Mouse (Mus musculus) forebrain, embryonic 10.5 days (tissue): ENCODE measurements at regions not wholly inside any gene's neighbourhood (a gene's known extent, or its start where the extent isn't known, plus 50 kb on each side); places are given as distances from the start of the nearest gene placed in this dataset.

Experiments used
- DNase-seq: peaks from one replicate; pipeline ENCODE4 v3.0.0-alpha.2; 2017; ENCODE audit warnings: low spot score; ENCODE audit errors: extremely low spot score
- H3K27ac ChIP-seq: fragments of 300-500 bp; sonication (generic); 2 replicates; pipeline ENCODE4 v1.5.1; 2016; ENCODE audit warnings: mild to moderate bottlenecking
- H3K27me3 ChIP-seq: fragments of 300-500 bp; sonication (generic); 2 replicates; pipeline ENCODE4 v1.6.1; 2016; ENCODE audit warnings: mild to moderate bottlenecking; ENCODE audit not compliant: poor library complexity, severe bottlenecking
- H3K36me3 ChIP-seq: fragments of 300-500 bp; sonication (generic); replicated peaks from 2 replicates; pipeline ENCODE4 v1.6.1; 2016; ENCODE audit warnings: mild to moderate bottlenecking, moderate library complexity
- H3K4me1 ChIP-seq: fragments of 300-500 bp; sonication (generic); 2 replicates; pipeline ENCODE4 v1.6.1; 2016
- H3K4me3 ChIP-seq: fragments of 300-500 bp; sonication (generic); 2 replicates; pipeline ENCODE4 v1.5.1; 2016; ENCODE audit warnings: mild to moderate bottlenecking, moderate library complexity
- H3K9me3 ChIP-seq: fragments of 300-500 bp; sonication (generic); 2 replicates; pipeline ENCODE4 v1.6.1; 2016; ENCODE audit warnings: mild to moderate bottlenecking, moderate library complexity
- WGBS: fragments of 180-500 bp; shearing (Covaris S2); methylation state at CpG from one replicate; pipeline ENCODE4 v1.1.7; 2016; 5-methylcytosine and 5-hydroxymethylcytosine counted together

DNA sequence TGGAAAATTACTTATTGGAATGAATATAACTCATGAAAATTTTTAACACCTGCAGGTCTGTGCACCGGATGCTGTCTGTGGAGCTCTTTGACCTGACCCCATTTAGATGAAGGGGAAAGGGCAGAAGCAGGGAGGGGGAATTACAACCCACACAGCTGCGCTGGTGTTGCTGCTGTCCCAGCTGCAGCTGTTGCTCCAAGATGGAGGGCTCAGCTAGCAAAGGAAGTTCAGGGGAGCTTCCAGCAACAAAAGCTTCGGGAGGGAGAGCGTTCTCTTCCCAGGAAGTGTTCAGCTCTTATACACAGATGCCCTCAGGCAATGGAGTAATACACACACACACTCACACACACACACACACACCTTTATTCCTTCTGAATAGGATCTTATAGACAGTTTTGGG lies 219.6 kb downstream of the Car2 start:
- Histone ChIP-seq H3K4me3 (no peak overlapping the region), H3K27me3 (peaks cover 12% of the 10 kb centered on the region), H3K27ac (no peak overlapping the region), H3K9me3 (no peaks in the 10 kb centered on the region), H3K36me3 (no peaks in the 10 kb centered on the region), H3K4me1 (peaks cover 6% of the 10 kb centered on the region)
- no peak for DNase-seq
- 48% methylated on average over 4 of the region's 4 CpGs for WGBS

DNA sequence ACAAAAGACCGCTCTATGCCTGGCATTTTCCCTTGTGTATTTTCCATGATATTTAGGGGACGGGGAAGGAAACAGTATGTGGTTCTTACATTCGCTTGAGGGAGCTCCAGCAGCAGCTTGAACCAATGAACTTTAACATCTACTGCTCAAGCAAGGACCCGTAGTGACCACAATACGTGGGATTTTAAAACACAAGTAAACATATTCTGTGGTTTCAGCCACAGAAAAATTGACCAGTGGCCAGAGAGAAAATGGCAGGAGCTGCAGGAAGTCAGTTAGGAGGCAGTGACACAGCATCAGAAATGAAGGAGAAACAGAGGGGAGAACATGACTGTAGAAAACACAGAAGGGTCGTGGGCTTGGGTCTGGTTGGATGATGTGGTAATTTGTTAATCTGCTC lies 220.2 kb downstream of the Car2 start:
- Histone ChIP-seq H3K36me3 (no peaks in the 10 kb centered on the region), H3K4me1 (peaks cover 6% of the 10 kb centered on the region), H3K27ac (no peak overlapping the region), H3K4me3 (no peak overlapping the region), H3K27me3 (peaks cover 19% of the 10 kb centered on the region), H3K9me3 (no peaks in the 10 kb centered on the region)
- 89% methylated on average over 6 of the region's 6 CpGs for WGBS
- DNase-seq: no peak

DNA sequence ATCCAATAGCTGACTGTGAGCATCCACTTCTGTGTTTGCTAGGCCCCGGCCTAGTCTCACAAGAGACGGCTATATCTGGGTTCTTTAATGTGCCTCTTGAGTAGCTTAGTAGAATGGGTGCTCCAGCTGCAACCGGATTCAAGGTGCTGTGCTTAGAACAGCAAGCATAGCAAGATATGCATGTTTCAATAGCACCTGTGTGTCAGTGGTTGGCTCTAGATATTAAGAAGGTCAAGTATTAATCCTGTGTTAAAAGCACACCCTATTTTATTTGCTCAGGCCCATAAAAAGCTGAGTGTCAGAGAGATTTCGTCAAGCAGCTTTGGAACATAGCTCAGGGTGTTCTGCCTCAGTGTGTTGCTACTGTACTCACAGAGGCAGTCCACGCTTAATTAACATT lies 221.2 kb downstream of the Car2 start:
- Histone ChIP-seq H3K9me3 (no peaks in the 10 kb centered on the region), H3K4me3 (no peak overlapping the region), H3K4me1 (peaks cover 10% of the 10 kb centered on the region), H3K27me3 (peaks cover 23% of the 10 kb centered on the region), H3K36me3 (no peaks in the 10 kb centered on the region), H3K27ac (no peak overlapping the region)
- no peak for DNase-seq
- WGBS: 92% methylated on average over 5 of the region's 5 CpGs

DNA sequence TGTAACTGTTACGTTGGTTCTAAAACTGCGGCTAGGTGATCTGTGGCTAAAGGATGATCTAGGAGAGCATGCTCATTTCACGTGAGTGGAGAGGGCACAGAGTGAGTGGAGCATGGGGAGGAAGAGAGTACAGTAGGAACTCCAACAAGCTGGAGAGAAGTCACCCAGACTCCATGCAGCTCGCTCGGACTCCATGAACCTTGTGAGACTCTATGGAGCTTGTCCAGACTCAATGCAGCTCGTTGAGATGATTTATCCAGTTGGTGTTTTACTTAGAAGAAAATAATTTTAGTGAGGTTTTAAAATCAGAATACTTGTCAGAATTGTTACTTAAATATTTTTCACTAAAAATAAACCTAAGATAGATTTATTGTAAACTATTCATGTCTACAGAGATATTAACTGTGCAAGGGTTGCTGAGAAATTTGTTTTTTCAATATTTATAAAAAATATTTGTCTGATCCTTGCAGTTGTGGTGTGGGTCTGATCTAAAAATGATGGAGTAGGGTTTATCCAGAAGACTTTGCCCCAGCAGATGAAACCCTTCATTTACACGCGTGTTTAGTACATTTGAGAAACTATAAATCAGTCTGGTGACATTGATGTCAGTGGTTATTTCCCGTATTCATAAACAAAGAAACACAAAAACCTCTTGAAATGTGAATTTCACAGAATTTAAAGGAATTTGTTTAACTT lies 222.3 kb downstream of the Car2 start:
- no peak overlapping the region for H3K27ac ChIP-seq
- 92% methylated on average over 9 of the region's 9 CpGs for WGBS
- DNase-seq: no peak
- peaks cover 23% of the 10 kb centered on the region for H3K27me3 ChIP-seq
- no peaks in the 10 kb centered on the region for H3K36me3 ChIP-seq
- H3K4me3 ChIP-seq: no peak overlapping the region
- peaks cover 21% of the 10 kb centered on the region for H3K4me1 ChIP-seq
- H3K9me3 ChIP-seq: no peaks in the 10 kb centered on the region

DNA sequence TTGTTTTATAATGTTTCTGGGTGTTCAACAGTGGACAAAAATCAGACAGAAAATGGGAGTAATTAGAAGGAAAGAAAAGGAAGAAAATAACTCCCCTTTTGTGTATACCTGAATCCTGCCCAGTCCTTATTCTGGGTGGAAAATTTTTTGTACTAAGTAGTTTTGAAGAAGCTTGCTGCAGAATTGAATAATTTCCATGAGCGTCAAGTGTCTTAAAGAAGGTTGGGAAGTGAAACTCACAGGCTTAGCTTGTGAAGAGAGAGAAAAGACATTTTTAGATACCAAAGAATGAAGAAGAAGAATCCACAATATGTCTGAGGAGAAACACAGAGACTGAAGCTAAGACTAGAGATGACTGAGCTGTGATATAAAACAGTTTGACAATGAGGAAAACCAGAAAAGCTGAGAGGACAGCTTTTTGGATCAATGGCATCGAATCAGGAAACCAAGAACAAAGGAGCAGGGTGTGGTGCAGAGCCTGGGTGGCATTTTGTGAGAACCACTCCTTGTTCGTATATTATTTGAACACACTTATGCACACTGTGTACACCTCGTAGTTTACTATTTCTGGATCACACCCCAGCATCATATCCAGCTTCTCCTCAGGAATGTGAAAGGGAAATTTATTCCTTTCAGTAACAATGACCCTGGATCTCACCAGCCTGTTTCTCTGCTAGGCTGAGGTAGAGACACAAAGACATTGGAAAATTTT lies 221.9 kb downstream of the Gm9733 start:
- H3K9me3 ChIP-seq: no peaks in the 10 kb centered on the region
- H3K4me3 ChIP-seq: no peak overlapping the region
- DNase-seq: no peak
- peaks cover 23% of the 10 kb centered on the region for H3K27me3 ChIP-seq
- H3K27ac ChIP-seq: no peak overlapping the region
- no peaks in the 10 kb centered on the region for H3K36me3 ChIP-seq
- WGBS: 85% methylated on average over 4 of the region's 4 CpGs
- peaks cover 31% of the 10 kb centered on the region for H3K4me1 ChIP-seq

DNA sequence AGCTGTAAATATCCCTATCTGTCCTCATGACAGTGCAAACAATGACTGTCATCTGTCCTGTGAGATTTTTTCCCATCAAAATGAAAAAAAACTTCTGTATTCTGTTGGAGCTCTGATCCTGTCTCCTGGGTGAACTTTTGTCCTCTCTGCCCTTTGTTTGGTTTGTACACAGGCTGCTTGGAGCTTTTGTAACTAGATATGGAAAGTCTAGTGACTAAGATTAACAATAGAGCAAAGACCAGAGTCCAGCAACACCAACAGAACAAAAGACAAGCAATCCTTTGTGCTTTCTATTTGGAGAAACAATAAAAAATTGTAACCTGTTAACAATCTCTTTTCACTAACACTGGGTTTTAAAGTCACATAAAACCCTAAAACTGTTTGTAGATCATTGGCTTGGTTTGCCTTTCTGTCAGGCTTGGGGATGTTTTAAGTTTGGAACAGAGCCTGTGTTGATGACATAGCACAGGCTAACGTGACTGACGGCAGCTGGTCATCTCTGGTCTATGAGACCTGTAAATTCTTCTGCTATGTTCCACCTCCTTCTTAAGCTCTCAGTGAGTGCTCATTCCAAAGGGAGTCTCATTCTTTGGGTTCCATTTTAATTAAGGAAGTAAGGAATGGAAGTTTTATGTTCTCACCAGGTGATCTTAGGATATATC lies 219.8 kb downstream of the Gm9733 start:
- WGBS: 18% methylated on average over 2 of the region's 2 CpGs
- no peak overlapping the region for H3K4me3 ChIP-seq
- DNase-seq: no peak
- peaks cover 25% of the 10 kb centered on the region for H3K4me1 ChIP-seq
- H3K27me3 ChIP-seq: peaks cover 23% of the 10 kb centered on the region
- no peaks in the 10 kb centered on the region for H3K36me3 ChIP-seq
- H3K27ac ChIP-seq: no peak overlapping the region
- no peaks in the 10 kb centered on the region for H3K9me3 ChIP-seq

DNA sequence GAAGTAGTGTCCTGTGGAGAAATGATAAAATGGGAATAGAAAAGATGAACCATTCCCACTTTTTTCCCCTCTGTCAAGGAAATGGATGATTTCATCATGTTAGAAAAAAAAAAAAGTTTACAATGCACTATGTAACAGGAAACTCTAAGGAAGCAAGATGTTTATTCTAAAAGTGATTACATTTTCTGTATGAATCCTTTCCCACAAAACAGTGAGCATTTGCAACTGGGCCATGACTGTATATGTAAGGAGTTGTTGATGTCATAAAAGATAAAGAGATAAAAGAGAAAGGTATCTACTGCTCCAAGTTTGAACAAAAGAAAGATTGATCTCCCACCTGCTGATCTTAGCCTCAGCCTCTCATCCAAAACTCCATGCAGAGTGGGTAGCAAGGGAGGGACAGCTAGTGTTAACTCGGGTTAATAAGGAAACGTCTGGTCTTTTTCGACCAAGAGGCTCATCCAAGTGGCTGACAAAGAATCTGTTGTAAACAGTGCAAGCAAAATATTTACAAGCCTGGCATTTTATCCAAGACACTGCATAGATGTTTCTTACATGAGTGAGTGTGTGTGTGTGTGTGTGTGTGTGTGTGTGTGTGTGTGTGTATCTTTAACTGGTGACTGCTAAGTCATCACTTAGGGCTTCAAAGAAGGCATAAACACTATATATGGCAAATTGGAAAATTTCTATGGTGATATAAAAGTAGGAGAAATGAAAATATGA lies 213.3 kb downstream of the Gm9733 start:
- DNase-seq: no peak
- H3K4me1 ChIP-seq: peaks cover 9% of the 10 kb centered on the region
- H3K27ac ChIP-seq: no peak overlapping the region
- whole genome bisulfite sequencing: 43% methylated on average over 3 of the region's 3 CpGs
- no peak overlapping the region for H3K4me3 ChIP-seq
- no peaks in the 10 kb centered on the region for H3K9me3 ChIP-seq
- no peaks in the 10 kb centered on the region for H3K27me3 ChIP-seq
- H3K36me3 ChIP-seq: no peaks in the 10 kb centered on the region

DNA sequence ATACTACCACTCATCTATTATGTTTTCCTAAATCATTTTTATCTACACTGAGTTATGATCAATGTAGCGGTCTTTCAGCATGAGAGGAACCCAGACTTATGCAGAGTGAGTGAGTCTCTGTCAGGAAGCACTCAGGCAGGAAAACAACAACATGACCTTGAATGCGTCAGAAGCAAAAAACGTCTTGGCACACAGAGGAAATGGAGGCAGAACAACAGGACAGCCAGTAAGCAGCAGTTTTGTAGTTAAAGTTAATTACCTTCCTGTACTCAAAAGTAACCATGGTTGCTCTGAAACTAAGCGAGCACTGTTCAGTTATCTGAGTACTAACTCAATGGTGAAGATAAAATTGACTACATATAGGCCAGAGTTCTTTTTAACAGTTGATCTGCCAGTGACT lies 205.4 kb downstream of the Gm9733 start:
- 81% methylated on average over 4 of the region's 4 CpGs for WGBS
- no peak overlapping the region for H3K4me3 ChIP-seq
- no peak for DNase-seq

DNA sequence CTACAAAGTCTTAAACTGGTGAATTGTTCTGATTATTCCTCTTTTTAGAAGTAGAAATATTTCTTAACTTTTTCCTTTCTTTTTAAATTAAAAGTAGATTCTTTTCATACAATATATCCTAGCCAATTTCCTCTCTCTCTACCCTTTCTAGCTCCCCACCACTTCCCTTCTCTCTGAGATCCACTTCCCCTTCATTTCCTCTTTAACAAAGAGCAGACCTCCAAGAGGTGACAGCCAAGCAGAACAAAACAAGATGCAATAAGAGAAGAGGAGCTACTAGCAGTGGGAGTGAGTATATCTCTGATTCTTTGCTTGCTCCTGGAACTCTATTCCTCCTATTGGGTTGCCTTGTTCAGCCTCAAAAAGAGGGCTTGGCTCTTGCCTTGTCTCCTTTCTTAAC lies 203.7 kb downstream of the Gm9733 start:
- Histone ChIP-seq H3K27ac (no peak overlapping the region), H3K36me3 (no peaks in the 10 kb centered on the region), H3K9me3 (no peaks in the 10 kb centered on the region), H3K4me3 (no peak overlapping the region), H3K27me3 (no peaks in the 10 kb centered on the region), H3K4me1 (no peaks in the 10 kb centered on the region)
- no peak for DNase-seq

More for the DNA sequence above, 205.4 kb downstream of the Gm9733 start:
- no peaks in the 10 kb centered on the region for H3K27me3 ChIP-seq
- H3K4me1 ChIP-seq: no peaks in the 10 kb centered on the region
- no peaks in the 10 kb centered on the region for H3K36me3 ChIP-seq
- no peak overlapping the region for H3K27ac ChIP-seq
- no peaks in the 10 kb centered on the region for H3K9me3 ChIP-seq

DNA sequence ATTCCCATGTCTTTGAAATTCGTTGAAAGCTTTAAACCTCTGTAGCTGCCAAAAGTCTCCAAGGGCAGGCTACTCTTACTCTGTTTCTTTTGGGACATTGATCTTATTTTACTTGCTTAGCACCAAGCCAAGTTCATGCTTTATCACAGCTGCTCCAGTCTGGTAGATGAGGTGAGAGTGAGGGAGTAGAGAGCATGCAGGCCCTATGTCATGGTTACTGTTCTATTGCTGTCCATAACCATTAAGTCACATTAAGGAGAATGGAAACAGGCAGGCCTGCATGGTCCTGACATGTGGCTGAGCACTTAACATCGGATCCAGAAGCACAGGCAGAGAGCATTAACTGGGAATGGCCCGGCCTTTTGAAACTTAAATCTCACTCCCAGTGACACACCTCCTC lies 203.1 kb downstream of the Gm9733 start:
- H3K4me3 ChIP-seq: no peak overlapping the region
- no peak for DNase-seq
- no peaks in the 10 kb centered on the region for H3K9me3 ChIP-seq
- WGBS: 85% methylated on average over 3 of the region's 3 CpGs
- no peaks in the 10 kb centered on the region for H3K4me1 ChIP-seq
- H3K27ac ChIP-seq: no peak overlapping the region
- H3K27me3 ChIP-seq: no peaks in the 10 kb centered on the region
- H3K36me3 ChIP-seq: no peaks in the 10 kb centered on the region

DNA sequence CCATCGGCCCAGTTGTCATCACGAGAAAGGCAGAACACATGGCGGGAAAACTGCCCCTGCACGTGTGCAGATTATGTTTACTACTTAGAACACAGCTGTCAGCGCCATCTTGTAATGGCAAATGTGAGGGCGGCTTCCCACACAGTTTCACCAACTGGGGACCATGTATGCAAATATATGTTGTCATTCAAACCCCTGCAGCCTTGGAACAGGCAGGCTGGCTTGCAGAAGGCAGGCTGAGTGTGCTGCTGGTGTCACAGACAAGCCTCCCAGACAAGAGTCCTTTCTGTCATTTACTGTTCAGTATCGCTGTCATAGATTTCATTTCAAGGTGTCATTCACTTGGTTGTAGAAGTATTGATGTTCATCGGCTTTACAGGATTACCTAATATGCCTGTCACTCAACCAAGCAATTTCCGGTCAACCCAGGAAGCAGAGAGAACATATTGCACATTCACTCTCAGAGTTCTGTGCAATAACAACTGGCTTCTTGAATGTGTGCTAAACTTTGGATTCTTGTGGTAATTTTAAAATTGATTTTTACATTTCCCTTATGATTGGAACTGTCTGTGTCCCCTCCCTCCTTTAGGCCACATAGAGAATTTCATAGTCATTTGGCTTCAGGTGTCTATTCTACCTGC lies 202.3 kb downstream of the Gm9733 start:
- Histone ChIP-seq H3K27ac (no peak overlapping the region), H3K4me1 (no peaks in the 10 kb centered on the region), H3K9me3 (no peaks in the 10 kb centered on the region), H3K4me3 (no peak overlapping the region), H3K36me3 (no peaks in the 10 kb centered on the region), H3K27me3 (no peaks in the 10 kb centered on the region)
- no peak for DNase-seq
- WGBS: 94% methylated on average over 9 of the region's 9 CpGs

DNA sequence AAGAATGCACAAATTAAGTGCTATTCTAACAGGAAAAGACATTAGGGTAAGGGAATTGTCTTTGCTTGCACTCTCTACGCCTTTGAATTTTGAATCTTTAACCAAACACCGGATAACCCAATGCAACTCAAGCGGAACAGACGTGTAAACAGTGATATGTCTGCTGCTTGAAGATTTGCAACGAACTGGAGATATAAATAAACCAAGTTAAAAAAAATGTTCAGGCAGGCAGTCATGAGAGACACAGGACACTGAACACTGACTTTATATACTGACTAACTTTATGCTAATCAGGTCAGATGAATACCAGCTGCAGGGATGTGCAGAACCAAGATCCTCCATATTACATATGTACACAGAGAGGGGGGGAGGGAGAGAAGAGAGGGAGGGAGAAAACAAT lies 200.0 kb downstream of the Gm9733 start:
- DNase-seq: no peak
- Histone ChIP-seq H3K36me3 (no peaks in the 10 kb centered on the region), H3K27ac (no peak overlapping the region), H3K27me3 (no peaks in the 10 kb centered on the region), H3K4me3 (no peak overlapping the region), H3K4me1 (no peaks in the 10 kb centered on the region), H3K9me3 (no peaks in the 10 kb centered on the region)
- 79% methylated on average over 5 of the region's 5 CpGs for WGBS
